Mouse (Mus musculus) lung, adult 2 months (tissue): ENCODE data around the gene 4933405L10Rik. TPM values are rescaled to one million over a fixed set of nuclear protein-coding genes. Genes with fewer than 3 reads are reported as not detected.

ENCODE experiments used
- DNase-seq: peaks from one replicate; pipeline ENCODE4 v3.0.0; 2022
- H3K4me1 ChIP-seq: fragments of 200-500 bp; 2 replicates; pipeline ENCODE4 v1.6.1; 2011; ENCODE audit warnings: low read length; ENCODE audit not compliant: control insufficient read depth, insufficient read depth
- H3K4me3 ChIP-seq: fragments of 200-500 bp; replicated peaks from 2 replicates; pipeline ENCODE3; 2011; ENCODE audit warnings: low read depth, mild to moderate bottlenecking, control low read depth, low read length; ENCODE audit errors: extremely low read depth
- CTCF ChIP-seq: fragments of 200-500 bp; IDR thresholded peaks from 2 replicates; pipeline ENCODE4 v1.5.1; 2011; ENCODE audit warnings: mild to moderate bottlenecking, low read length, control low read depth; ENCODE audit not compliant: insufficient read depth
- POLR2A ChIP-seq: fragments of 200-500 bp; IDR thresholded peaks from 2 replicates; pipeline ENCODE4 v1.6.1; 2011; ENCODE audit warnings: low read depth, mild to moderate bottlenecking, control low read depth, low read length, borderline replicate concordance; ENCODE audit errors: extremely low read depth
- WGBS: fragments of 180-500 bp; shearing (Covaris S2); methylation state at CpG from one replicate; pipeline ENCODE4 v1.1.7; 2018; 5-methylcytosine and 5-hydroxymethylcytosine counted together
- polyA plus RNA-seq: library from polyadenylated mRNA; depleted of rRNA; stranded (reverse); fragments of >200 nt; gene quantifications from 2 replicates; pipeline ENCODE4 v1.2.3, GENCODE M21; 2012

The 4933405L10Rik gene
- polyA plus RNA-seq, 1 experiment: not detected

GRCm38 (mm10) chr8:105690978-105691377, 16.5 kb upstream of the 4933405L10Rik start:
- 82% methylated on average over 14 of the region's 14 CpGs for whole genome bisulfite sequencing
- DNase-seq: no peak
- H3K4me3 ChIP-seq: no peak overlapping the region
- TF ChIP-seq POLR2A: no peak
- TF ChIP-seq CTCF: no peak
- peaks cover 2% of the 10 kb centered on the region for H3K4me1 ChIP-seq

GRCm38 (mm10) chr8:105692449-105693182, 14.8 kb upstream of the 4933405L10Rik start:
- peaks cover 2% of the 10 kb centered on the region; the same call in 1 of the 2 replicates for H3K4me1 ChIP-seq
- TF ChIP-seq CTCF: no peak
- TF ChIP-seq POLR2A: no peak
- no peak for DNase-seq
- WGBS: 92% methylated on average over 11 of the region's 11 CpGs
- no peak overlapping the region for H3K4me3 ChIP-seq

DNA sequence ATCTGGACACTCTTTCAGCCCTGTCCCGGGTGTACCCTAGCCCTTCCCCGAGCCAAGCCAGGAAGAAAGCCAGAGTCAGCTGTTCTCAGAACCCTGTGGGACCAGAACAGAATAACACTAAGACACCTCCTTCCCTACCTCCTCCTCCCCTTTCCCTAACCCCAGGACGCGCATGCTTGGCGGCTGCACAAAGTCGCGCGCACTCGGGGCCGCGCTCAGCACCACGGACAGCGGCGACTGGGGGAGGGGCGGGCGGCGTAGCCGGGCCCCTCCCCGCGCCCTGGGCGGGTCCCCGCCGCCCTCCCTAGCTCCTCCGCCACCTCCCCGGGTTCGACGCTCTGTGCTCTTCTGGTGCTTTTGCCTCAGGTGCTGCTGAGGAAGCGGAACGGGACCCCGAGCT, 13.8 kb upstream of the 4933405L10Rik start:
- WGBS: 5% methylated on average over 30 of the region's 30 CpGs
- TF ChIP-seq POLR2A (no peak), CTCF (no peak)
- H3K4me3 ChIP-seq: peak overlapping the region; percentile 10
- peaks cover 2% of the 10 kb centered on the region; the same call in 1 of the 2 replicates for H3K4me1 ChIP-seq
- peak; percentile 66 for DNase-seq

- TF ChIP-seq POLR2A (no peak), CTCF (no peak)
- Histone ChIP-seq H3K4me1 (peaks cover 2% of the 10 kb centered on the region; the same call in 1 of the 2 replicates), H3K4me3 (peak overlapping the region; percentile 10)
- no peak for DNase-seq
- 16% methylated on average over 40 of the region's 40 CpGs for WGBS
These were observed 13.2 kb upstream of the 4933405L10Rik start for GRCm38 (mm10) chr8:105694051-105694799.

DNA sequence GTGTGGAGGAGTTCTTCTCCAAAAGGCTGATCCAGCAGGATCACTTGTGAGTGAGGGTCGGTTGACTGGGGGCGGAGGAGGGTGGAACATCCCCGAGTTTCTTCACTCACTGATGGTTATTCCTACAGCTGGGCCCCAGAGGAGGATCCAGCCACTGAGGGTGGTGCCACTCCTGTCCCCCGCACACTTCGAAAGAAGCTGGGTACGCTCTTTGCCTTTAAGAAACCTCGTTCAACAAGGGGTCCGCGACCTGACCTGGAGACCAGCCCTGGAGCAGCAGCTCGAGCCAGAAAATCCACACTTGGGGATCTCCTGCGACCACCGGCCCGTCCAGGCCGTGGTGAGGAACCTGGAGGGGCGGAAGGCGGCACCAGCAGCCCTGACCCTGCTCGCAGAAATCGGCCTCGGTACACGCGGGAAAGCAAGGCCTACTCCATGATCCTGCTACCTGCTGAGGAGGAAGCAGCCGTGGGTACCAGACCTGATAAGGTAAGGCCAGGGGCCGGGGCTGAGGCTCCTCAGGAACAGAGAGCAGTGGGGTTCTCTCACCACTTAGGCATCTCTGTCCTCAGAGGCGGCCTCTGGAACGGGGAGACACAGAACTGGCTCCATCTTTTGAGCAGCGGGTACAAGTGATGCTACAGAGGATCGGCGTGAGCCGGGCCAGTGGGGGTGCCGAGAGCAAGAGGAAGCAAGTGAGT, 12.2 kb upstream of the 4933405L10Rik start:
- DNase-seq: no peak
- no peak overlapping the region for H3K4me3 ChIP-seq
- H3K4me1 ChIP-seq: peaks cover 4% of the 10 kb centered on the region
- no peak for TF ChIP-seq POLR2A
- no peak for TF ChIP-seq CTCF
- 72% methylated on average over 30 of the region's 30 CpGs for WGBS

GRCm38 (mm10) chr8:105697196-105697780, 10.2 kb upstream of the 4933405L10Rik start:
- TF ChIP-seq POLR2A: no peak
- no peak for TF ChIP-seq CTCF
- H3K4me3 ChIP-seq: no peak overlapping the region
- no peak for DNase-seq
- peaks cover 8% of the 10 kb centered on the region for H3K4me1 ChIP-seq
- WGBS: 88% methylated on average over 17 of the region's 17 CpGs

- no peak for DNase-seq
- Histone ChIP-seq H3K4me1 (peaks cover 6% of the 10 kb centered on the region; the same call in 1 of the 2 replicates), H3K4me3 (no peak overlapping the region)
- WGBS: 88% methylated on average over 5 of the region's 5 CpGs
- TF ChIP-seq POLR2A: no peak
- no peak for TF ChIP-seq CTCF
These were observed 8.7 kb upstream of the 4933405L10Rik start for GRCm38 (mm10) chr8:105698734-105699133.

DNA sequence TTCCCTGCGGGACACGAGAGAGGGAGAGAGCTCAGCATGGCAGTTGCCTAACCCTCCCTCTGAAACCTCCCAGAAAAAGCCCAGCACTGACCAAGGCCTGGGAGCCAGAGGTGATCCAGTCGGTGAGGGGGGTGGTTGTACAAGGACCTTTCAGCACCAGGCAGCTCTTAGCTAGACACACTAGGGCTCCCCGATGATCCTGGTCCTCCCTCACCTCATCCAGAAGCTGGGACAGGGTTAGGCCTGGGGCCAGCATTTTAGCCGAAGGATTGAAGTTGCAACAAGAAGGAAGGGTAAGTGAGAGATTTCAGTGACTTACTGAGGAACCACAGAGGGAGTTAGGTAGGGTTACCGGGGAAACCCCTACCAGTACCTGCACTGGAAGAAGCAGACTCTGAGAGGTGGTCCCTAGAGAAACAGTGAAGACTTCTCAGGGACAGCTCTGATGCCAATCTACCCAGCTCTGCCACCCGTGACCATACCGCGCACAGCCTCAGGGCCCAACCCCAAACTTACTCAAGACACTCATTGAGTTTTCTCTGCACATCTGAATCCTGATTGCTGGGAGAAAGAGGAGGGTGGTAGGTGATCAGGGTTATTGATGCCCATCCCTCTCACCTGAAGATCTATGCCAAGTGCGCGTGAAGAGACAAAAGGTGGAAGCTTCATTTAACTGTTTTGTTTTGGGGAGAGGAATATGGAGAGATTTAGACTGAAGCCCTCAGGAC, 7.8 kb upstream of the 4933405L10Rik start:
- no peak for TF ChIP-seq CTCF
- no peak for TF ChIP-seq POLR2A
- no peak for DNase-seq
- peaks cover 6% of the 10 kb centered on the region; the same call in 1 of the 2 replicates for H3K4me1 ChIP-seq
- no peak overlapping the region for H3K4me3 ChIP-seq
- 87% methylated on average over 11 of the region's 11 CpGs for WGBS
